Mouse (Mus musculus) gastrocnemius, postnatal 36 days (tissue): ENCODE measurements at regions not wholly inside any gene's neighbourhood (a gene's known extent, or its start where the extent isn't known, plus 50 kb on each side); places are given as distances from the start of the nearest gene placed in this dataset.

ENCODE experiments used
- DNase-seq, 2 experiments: peaks; one replicate each; pipeline ENCODE4 v3.0.0; 2022
- intact Hi-C: fragments of 180-260 bp; cut with DNase I; formaldehyde crosslinking; loops from one replicate; pipeline ENCODE4 v1.15.1; 2025

GRCm38 (mm10) chr4:125354742-125355141, 135.8 kb upstream of the Grik3 start:
- intact Hi-C loops, result no loop called here
- no peak for DNase-seq

DNA sequence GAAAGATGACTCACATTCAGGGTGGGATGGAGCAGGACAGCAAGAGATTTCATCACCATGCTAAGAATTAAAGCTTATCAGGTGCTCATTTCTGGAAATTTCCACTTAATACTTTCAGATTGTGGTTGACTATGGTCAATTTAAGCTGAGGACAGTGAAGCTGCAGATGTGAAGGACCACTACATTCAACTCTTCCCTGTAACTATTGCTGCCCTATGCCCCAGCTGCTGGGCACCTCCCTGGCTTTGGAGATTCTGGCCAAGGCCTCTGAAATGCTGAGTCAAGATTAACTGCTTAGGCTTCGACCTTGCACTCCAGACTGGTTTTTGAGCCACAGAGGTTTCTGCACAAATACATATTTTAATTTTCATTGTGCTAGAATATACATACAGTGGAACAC, 140.4 kb upstream of the Grik3 start:
- intact Hi-C loops, result no loop called here

DNA sequence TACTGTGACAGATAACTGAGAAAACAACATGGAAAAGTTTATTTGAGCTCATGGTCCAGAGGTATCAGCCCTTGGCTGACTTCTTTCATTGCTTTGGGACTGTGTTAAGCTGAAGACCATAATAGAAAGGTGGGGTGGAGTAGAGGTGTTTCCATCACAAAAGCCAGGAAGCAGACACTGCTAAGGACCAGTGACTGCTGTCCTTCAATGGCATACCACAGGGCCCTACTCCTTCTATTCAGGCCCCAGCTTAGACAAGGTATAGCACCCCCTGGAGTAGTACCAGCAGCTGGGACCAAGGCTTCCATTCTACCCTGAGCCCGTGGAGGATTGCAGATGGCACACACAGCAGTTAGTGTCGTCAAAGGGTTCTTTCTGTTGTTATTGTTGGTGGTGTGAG, 151.4 kb upstream of the Grik3 start:
- intact Hi-C loops, result no loop called here
- DNase-seq, result no peak

More for the DNA sequence above, 140.4 kb upstream of the Grik3 start:
- DNase-seq, result no peak

DNA sequence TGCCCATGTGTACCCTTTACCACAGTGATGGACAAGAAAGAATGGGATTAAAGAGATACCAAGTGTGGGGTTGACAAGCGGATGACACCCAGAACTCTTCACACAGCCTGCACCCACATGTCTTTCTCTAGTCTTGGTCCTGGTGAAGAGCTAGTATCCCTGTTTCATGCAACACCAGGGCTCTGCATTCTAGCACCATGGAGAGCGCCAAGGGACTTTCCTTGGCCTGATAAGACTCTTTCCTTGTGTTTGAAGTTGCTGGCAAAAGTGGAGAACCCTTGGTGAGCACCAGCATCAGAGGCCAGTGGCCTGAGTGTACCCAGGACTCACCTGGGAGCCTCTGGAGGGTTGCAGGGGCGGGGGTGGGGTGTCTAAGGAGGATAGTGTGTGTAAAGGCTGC, 161.7 kb upstream of the Grik3 start:
- DNase-seq, result no peak
- intact Hi-C loops, result no loop called here

- DNase-seq, result no peak
- intact Hi-C loops, result no loop called here
These were observed 166.0 kb upstream of the Grik3 start for GRCm38 (mm10) chr4:125324495-125324894.

DNA sequence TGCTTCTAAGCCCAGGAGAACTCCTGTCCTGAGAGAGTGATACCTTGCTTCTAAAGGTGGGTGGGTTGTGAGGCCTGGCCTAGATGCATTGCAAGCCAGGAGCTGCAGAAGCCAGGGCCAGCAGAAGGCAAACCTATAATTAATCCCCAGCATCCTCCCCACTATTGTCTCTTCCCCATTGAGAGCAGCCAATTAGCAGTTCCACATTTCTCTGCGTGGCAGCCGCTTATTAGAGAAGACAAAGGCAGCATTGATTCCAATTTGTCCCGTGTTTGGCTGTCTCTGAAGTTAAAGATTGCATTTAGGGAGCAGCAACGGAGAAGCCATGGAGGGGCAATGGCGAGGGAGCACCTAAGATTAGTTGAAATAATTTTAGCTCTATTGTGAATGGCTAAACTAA, 171.2 kb upstream of the Grik3 start:
- intact Hi-C loops, result no loop called here
- DNase-seq, result no peak

DNA sequence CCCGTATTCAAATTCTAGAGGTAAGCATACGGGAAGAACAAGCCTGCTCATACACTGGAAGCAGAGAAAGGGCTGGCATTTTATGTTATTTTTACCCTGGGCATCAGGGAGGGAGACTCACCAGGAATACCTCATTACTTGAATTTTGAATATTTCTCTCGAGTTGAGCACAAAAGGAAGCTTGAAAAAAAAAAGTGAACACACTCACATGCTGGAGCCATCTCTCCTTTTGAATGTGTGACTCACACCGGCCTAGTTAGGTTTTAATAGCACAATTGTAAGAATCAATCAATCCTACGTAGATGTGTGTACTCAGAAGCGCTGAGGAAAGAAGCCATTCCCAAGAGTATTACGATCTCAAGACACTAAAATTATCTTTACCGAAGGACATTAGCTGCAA, 172.2 kb upstream of the Grik3 start:
- intact Hi-C loops, result no loop called here
- DNase-seq, result no peak

DNA sequence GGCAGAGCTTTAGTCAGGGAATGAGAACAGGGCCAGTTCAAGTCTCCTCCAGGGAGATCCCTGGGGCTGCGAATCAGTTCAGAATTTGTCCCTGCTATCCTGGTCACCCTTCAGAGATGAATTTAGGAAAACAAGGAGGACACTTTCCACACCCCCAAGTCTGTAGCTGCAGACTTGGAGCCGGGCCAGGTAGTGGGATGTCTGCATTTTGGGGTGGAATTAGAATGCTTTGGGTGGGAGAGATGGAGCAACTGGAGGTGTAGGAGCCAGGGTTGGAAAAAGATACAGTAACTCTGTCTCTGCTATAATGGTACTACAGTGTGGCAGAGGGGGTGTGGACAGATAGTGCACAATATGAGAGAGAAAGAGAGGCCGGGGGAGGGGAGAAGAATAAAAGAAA, 173.6 kb upstream of the Grik3 start:
- no peak for DNase-seq
- intact Hi-C loops, result no loop called here

GRCm38 (mm10) chr4:125315818-125316217, 174.7 kb upstream of the Grik3 start:
- DNase-seq, result no peak
- intact Hi-C loops, result no loop called here

GRCm38 (mm10) chr4:125313892-125314291, 176.6 kb upstream of the Grik3 start:
- DNase-seq, result no peak
- intact Hi-C loops, result no loop called here

DNA sequence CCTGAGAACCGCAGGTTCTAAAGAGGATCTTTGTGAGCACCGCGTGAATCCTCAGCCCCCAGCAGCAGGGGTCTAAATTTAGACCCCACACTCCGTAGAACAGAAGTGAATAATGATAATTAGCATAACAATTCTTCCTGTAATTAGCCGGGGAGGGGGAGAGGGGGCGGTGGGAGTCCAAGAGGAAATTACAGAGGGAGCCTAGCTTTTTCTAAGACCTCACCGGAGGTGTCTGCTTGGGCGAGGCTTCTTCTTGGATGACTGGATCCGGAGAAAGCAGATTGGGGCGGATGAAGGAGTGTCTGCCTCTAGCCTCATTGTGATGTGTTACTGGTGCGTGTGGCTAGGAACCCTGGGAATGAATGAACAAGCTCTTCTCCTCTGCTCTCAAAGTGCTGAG, 177.2 kb upstream of the Grik3 start:
- no peak for DNase-seq
- intact Hi-C loops, result no loop called here

- intact Hi-C loops, result no loop called here
- no peak for DNase-seq
These were observed 180.5 kb upstream of the Zc3h12a start for GRCm38 (mm10) chr4:125308171-125308570.

DNA sequence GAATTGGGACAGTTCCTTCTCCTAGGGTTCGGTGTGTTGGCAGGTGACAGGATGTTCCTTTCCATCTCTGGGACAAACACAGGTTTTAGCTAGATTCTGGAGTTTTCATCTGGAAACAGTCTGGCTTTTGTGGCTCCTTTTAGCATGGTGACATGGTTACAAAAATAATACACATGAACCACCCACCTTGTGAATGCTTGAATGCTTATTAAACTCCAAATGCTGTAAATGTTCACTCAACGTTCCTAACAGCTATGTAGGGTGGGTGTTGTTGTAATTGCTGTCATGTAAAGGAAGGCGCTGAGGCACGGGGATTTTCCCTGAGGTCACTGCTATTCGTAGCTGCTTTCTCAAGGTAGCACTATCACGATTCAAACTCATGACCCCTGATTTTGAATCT, 178.1 kb upstream of the Zc3h12a start:
- intact Hi-C loops, result no loop called here
- no peak for DNase-seq

DNA sequence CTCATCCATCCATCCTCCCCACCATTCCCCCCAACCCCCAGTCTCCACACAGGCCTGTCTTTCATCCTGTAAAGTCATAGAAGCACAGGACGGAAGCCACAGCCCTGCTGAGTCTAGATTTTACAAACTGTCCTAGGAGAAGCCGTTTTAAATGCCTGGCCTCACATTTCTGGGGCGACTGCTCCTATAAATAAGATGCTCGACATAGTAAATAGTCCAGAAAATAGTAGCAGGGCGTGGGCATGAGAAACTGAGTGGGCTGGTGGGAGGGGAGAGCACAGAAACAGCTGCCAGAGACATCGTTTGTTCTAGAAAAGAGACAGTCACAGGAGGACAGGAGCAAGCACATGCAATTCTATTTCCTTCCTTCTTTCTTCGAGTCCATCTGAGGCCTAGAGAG, 175.0 kb upstream of the Zc3h12a start:
- no peak for DNase-seq
- intact Hi-C loops, result no loop called here

GRCm38 (mm10) chr4:125300503-125301457, 173.1 kb upstream of the Zc3h12a start:
- DNase-seq, result peak; percentile 22 to 36
- intact Hi-C loops, result no loop called here

DNA sequence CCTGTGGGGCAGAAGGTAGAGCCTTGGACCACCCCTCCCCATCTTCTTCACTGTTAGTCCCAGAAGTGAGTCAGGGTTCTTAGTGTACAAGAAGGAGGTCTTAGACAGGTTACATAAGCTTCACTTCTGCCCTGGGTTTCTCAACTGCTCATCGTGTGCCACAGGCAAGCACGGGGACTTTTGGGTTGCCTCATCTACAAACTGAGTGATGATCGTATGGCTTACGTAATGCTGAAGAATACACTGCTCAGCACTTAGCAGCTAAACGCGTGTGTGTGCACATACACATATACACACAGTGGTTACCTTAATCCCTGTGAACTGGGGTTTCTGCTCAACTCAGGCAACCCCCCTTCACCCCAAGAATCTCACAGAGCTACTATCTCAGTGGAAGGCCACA, 163.1 kb upstream of the Zc3h12a start:
- DNase-seq, result no peak

GRCm38 (mm10) chr4:125289709-125290108, 162.1 kb upstream of the Zc3h12a start:
- no peak for DNase-seq
- intact Hi-C loops, result no loop called here

More for the DNA sequence above, 163.1 kb upstream of the Zc3h12a start:
- intact Hi-C loops, result no loop called here

DNA sequence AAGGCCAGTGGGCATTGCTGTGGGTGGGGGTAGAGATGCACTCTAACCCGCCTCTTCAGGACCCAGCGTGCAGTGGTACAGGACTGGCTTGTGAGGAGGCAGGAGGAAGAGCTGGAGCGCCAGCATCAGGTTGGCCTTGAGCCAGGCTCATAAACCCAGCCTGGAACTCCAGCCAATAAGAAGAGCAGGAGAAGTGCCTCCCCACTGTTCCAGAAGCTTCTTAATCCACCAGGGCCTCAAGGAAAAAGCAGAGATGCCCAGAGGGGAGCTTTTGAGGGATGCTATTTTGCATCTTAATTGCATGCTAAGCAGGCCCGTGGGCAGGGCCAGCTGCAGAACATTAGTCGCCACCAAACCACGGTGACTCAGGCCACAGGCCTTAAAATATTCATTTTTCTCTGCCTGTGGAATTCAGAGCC, 161.4 kb upstream of the Zc3h12a start:
- intact Hi-C loops, result no loop called here

DNA sequence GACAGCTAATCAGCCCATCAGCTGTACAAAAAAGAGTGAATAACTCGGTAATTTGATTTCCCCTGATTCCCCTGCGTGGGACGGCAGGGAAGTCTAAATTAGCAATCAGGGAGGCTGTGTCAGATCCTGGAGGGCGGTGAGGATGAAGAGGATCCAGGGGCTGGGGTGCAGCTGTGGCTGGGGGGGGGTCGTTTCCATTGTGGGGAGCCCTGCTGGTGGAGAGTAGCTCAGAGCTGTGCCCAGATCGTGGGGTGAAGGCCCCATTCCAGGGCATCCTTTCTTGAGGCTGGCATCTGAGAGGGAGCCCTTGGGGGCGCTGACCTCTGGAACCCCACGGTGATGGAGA, 155.3 kb upstream of the Zc3h12a start:
- DNase-seq, result no peak
- intact Hi-C loops, result no loop called here

More for the DNA sequence above, 161.4 kb upstream of the Zc3h12a start:
- DNase-seq, result no peak

DNA sequence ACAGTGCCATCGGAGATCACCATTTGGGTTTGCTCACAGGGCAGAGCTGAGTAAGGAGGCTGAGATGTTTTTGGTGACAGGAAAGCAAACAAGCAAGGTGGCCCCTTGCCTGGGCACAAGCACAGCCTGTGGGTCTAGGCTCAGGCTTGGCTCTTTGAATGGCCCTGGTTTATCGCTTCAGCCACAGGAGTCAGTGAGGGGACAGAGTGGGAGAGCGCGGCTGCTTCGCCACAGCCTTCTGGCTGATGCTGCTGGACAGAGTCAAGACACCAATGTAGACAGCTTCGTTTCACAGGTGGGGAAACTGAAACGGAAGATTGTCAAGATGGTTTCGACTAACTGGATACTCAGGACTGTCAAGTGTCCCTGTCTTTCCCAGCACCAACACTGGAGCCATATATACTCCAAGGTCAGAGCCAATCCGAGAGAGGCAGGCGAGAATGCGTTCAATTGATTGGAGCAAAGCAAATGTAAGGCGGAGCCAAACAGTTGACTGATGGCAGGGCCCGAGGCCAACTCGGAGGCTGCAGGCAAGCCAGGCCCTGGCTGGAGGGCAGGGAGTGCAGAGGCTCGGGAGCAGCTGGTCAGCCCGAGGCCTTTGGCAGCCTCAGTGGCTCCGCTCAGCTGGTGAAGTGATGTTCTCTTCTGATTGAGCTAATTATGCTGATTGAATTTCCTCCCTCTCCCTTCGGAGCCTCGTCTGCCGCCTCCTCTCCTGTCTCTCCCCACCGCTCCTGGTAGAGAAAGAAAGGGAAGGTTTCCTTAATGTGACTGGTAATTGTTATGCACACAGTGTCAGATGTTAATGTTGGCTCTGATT, 154.7 kb upstream of the Zc3h12a start:
- intact Hi-C loops, result no loop called here
- peak; percentile 28 to 33 for DNase-seq

DNA sequence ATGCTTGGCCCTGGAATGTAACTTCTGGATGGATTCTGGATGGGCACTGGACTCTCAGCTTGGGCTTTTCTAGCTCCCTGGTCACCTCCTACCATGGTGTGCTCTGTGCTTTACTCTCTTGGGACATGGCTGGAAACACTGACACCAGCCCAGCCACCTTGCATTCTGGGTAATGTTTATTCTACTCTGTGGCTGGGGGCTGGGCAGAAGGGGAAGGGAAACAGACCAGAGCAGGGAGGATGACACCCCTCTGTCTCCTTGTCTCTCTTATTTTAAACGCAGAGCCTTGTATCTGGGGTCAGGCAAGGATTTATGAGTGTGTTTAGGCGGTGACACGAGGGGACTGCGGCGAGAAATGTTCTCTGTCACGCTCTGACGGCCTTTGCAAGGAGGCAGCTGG, 151.5 kb upstream of the Zc3h12a start:
- DNase-seq, result no peak
- intact Hi-C loops, result no loop called here

- intact Hi-C loops, result no loop called here
- no peak for DNase-seq
These were observed 149.2 kb upstream of the Zc3h12a start for GRCm38 (mm10) chr4:125276861-125277260.
